Mouse (Mus musculus) kidney, embryonic 15.5 days (tissue): ENCODE results near the gene Dhrs3. TPM values are rescaled to one million over a fixed set of nuclear protein-coding genes. Genes with fewer than 3 reads are reported as not detected.

Source experiments
- ATAC-seq: fragments of 200-750 bp; cut with Nextera tagmentation; replicated peaks from 2 replicates; pipeline ENCODE4 v1.8.0; 2017; ENCODE audit warnings: moderate TSS enrichment; ENCODE audit not compliant: low FRiP score
- H3K27ac ChIP-seq: fragments of 300-500 bp; sonication (generic); 2 replicates; pipeline ENCODE4 v1.5.1; 2015; ENCODE audit warnings: mild to moderate bottlenecking, inconsistent platforms
- H3K27me3 ChIP-seq: fragments of 300-500 bp; sonication (generic); 2 replicates; pipeline ENCODE4 v1.6.1; 2015; ENCODE audit warnings: inconsistent platforms
- H3K36me3 ChIP-seq: fragments of 300-500 bp; sonication (generic); 2 replicates; pipeline ENCODE4 v1.6.1; 2015; ENCODE audit warnings: inconsistent platforms
- H3K4me1 ChIP-seq: fragments of 300-500 bp; sonication (generic); 2 replicates; pipeline ENCODE4 v1.6.1; 2015; ENCODE audit warnings: inconsistent platforms
- H3K4me2 ChIP-seq: fragments of 300-500 bp; sonication (generic); 2 replicates; pipeline ENCODE4 v1.6.1; 2015; ENCODE audit warnings: moderate library complexity, mild to moderate bottlenecking, inconsistent platforms
- H3K4me3 ChIP-seq: fragments of 300-500 bp; sonication (generic); replicated peaks from 2 replicates; pipeline ENCODE4 v1.5.1; 2015; ENCODE audit warnings: mild to moderate bottlenecking, inconsistent platforms
- H3K9ac ChIP-seq: fragments of 300-500 bp; sonication (generic); 2 replicates; pipeline ENCODE4 v1.6.1; 2015; ENCODE audit warnings: mild to moderate bottlenecking, inconsistent platforms
- H3K9me3 ChIP-seq: fragments of 300-500 bp; sonication (generic); replicated peaks from 2 replicates; pipeline ENCODE4 v1.6.1; 2016; ENCODE audit warnings: inconsistent platforms
- WGBS: fragments of 180-500 bp; shearing (Covaris S2); methylation state at CpG from one replicate; pipeline ENCODE4 v1.1.7; 2015; ENCODE audit warnings: mixed read lengths; 5-methylcytosine and 5-hydroxymethylcytosine counted together
- polyA plus RNA-seq: library from polyadenylated mRNA; unstranded; fragments of >200 nt; fragmentation: Nextera tagmentation; extraction: Ambion mirVana; gene quantifications from 2 replicates; pipeline ENCODE4 v1.2.1, GENCODE M21; 2015

The Dhrs3 gene
- polyA plus RNA-seq, 1 experiment from 2014 or later: 207 TPM

GRCm38 (mm10) chr4:144947738-144948390 lies 55.2 kb downstream of the Dhrs3 start:
- H3K4me3 ChIP-seq: no peak overlapping the region
- H3K4me1 ChIP-seq: peaks cover 33% of the 10 kb centered on the region
- no peak overlapping the region for H3K9ac ChIP-seq
- no peaks in the 10 kb centered on the region for H3K9me3 ChIP-seq
- 31% methylated on average over 6 of the region's 6 CpGs for WGBS
- H3K4me2 ChIP-seq: no peak overlapping the region
- ATAC-seq: 0 out of 2 replicates have a peak, but pooled peaks have one; percentile 13
- H3K36me3 ChIP-seq: no peaks in the 10 kb centered on the region
- no peaks in the 10 kb centered on the region for H3K27me3 ChIP-seq
- H3K27ac ChIP-seq: peak overlapping the region; percentile 91

DNA sequence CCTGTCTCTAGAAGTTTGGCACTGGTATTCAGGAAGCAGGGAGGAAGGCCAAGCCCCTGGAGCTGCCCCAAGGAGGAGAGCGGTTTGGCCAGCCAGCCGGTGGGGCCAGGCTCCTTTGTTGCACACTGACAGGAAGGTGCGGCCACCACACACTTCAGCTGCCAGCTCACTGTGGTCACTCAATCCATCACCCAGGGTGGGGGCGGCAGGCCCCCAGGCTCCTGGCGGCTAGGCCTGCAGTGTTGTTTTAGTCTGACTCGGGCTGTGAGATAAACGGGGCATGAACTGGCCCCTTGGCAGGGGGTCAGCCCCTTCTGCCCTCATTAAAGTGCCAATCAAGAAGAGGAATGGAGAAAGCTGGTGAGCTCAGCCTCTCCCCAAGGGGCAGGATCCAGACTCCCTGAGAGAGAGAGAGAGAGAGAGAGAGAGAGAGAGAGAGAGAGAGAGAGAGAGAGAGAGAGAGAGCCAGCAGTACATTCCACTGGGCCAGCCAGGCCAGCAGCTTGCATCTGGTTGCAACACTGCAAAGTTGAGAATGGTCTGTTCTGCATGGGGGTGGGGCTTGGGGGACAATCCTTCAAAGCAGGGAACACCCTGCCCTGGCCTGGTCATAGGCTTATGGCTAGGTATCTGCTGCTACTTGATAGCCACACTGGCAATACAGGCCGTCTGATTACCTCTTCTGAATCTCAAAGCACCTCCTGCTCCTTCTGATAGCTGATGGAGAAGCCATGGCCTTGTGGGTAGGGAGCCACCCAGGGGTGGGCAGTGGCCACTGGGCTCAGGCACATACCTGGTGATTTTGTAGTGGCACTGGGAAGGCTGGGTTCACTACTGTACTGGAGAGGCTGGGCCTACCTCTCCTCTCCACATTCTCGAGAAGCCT lies 57.1 kb downstream of the Dhrs3 start:
- Histone ChIP-seq H3K4me1 (peaks cover 33% of the 10 kb centered on the region), H3K4me3 (no peak overlapping the region), H3K27me3 (no peaks in the 10 kb centered on the region), H3K36me3 (no peaks in the 10 kb centered on the region), H3K9me3 (no peaks in the 10 kb centered on the region), H3K9ac (no peak overlapping the region), H3K27ac (peak overlapping the region; percentile 91), H3K4me2 (no peak overlapping the region)
- 6% methylated on average over 9 of the region's 9 CpGs for whole genome bisulfite sequencing
- ATAC-seq: peak; percentile 94

DNA sequence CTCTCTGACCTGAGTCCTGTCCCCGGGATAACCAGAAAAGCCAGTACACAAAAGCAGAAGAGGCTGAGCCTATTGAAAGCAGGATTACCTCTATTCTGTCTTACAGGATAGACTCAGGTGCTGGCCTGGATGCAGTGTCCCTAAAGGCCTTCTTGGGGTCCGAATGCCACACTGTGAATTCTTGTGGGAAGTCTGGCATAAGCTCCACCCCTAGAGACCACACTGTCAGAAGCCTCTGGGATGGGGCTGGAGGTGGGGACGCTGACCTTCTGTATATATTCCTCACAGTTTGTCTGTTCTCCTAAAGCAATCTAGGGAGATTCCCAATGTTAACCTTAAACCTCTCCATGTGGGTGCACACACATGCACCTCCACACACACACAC lies 57.7 kb downstream of the Dhrs3 start:
- WGBS: 50% methylated on average over 3 of the region's 3 CpGs
- Histone ChIP-seq H3K9ac (no peak overlapping the region), H3K36me3 (no peaks in the 10 kb centered on the region), H3K27ac (peak overlapping the region; percentile 91), H3K4me1 (peaks cover 33% of the 10 kb centered on the region), H3K27me3 (no peaks in the 10 kb centered on the region), H3K4me2 (no peak overlapping the region), H3K9me3 (no peaks in the 10 kb centered on the region), H3K4me3 (no peak overlapping the region)
- ATAC-seq: no peak; the same call in 1 of the 2 replicates

DNA sequence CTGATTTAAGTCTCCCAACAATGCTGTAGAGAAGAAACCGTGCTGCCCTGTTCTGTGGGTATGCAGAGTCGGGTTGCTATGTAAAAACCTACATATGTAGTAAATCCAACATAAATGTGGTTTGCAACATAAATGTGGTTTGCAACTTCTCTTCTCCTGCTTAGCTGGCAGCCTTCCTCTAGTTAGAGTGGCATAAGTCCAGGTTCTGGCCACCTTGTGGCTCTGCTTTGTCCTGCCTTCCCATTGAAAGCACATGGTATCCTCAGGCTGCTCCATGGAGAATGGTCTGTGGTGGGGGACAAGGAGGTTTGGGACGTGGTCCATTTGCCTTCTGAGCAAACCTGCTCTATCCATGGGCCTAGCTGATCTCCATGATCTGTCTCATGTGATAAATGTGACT lies 58.3 kb downstream of the Dhrs3 start:
- no peak overlapping the region for H3K9ac ChIP-seq
- 95% methylated on average over 3 of the region's 3 CpGs for WGBS
- H3K4me2 ChIP-seq: no peak overlapping the region
- no peak overlapping the region for H3K27ac ChIP-seq
- peaks cover 33% of the 10 kb centered on the region for H3K4me1 ChIP-seq
- no peak for ATAC-seq
- no peak overlapping the region for H3K4me3 ChIP-seq
- no peaks in the 10 kb centered on the region for H3K9me3 ChIP-seq
- no peaks in the 10 kb centered on the region for H3K36me3 ChIP-seq
- no peaks in the 10 kb centered on the region for H3K27me3 ChIP-seq

GRCm38 (mm10) chr4:144951859-144952258 lies 59.2 kb downstream of the Dhrs3 start:
- Histone ChIP-seq H3K27ac (no peak overlapping the region), H3K9ac (no peak overlapping the region), H3K4me1 (peaks cover 33% of the 10 kb centered on the region), H3K9me3 (no peaks in the 10 kb centered on the region), H3K4me2 (no peak overlapping the region), H3K36me3 (no peaks in the 10 kb centered on the region), H3K27me3 (no peaks in the 10 kb centered on the region), H3K4me3 (no peak overlapping the region)
- WGBS: 77% methylated on average over 7 of the region's 7 CpGs
- ATAC-seq: no peak

DNA sequence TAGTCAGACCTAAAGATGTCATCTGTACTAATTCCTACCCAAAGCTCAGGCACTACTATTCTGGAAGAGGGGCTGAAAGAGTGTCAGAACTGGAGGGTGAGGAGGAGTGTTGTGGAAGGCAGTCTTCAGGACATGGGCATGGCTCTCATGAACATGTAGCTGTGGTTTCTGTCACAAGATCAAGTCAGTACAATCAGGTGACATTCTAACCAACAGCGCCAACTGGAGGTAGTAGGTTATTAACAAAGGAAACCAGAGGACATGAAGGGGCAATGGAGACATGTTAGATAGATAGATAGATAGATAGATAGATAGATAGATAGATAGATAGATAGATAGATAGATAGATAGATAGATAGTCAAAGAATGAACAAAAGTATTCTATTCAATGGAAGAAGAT lies 60.8 kb downstream of the Dhrs3 start:
- no peak for ATAC-seq
- Histone ChIP-seq H3K4me3 (no peak overlapping the region), H3K4me1 (peaks cover 21% of the 10 kb centered on the region), H3K27me3 (no peaks in the 10 kb centered on the region), H3K36me3 (no peaks in the 10 kb centered on the region), H3K9ac (no peak overlapping the region), H3K27ac (no peak overlapping the region), H3K9me3 (no peaks in the 10 kb centered on the region), H3K4me2 (no peak overlapping the region)
- WGBS: 96% methylated on average over 1 of the region's 1 CpGs

- H3K36me3 ChIP-seq: no peaks in the 10 kb centered on the region
These were observed 63.2 kb downstream of the Dhrs3 start for GRCm38 (mm10) chr4:144955863-144956262.

GRCm38 (mm10) chr4:144956293-144956692 lies 63.7 kb downstream of the Dhrs3 start:
- ATAC-seq: no peak
- no peak overlapping the region for H3K9ac ChIP-seq
- H3K27ac ChIP-seq: no peak overlapping the region
- H3K4me2 ChIP-seq: no peak overlapping the region
- H3K4me1 ChIP-seq: peaks cover 11% of the 10 kb centered on the region
- H3K4me3 ChIP-seq: no peak overlapping the region
- 54% methylated on average over 1 of the region's 1 CpGs for WGBS
- H3K9me3 ChIP-seq: no peaks in the 10 kb centered on the region
- H3K36me3 ChIP-seq: no peaks in the 10 kb centered on the region
- H3K27me3 ChIP-seq: 0 out of 2 replicates have a peak, but pooled peaks cover 2% of the 10 kb centered on the region

More at GRCm38 (mm10) chr4:144955863-144956262, 63.2 kb downstream of the Dhrs3 start:
- no peak overlapping the region for H3K4me2 ChIP-seq
- H3K27me3 ChIP-seq: 0 out of 2 replicates have a peak, but pooled peaks cover 2% of the 10 kb centered on the region
- 73% methylated on average over 1 of the region's 1 CpGs for WGBS
- peaks cover 7% of the 10 kb centered on the region for H3K4me1 ChIP-seq
- no peak overlapping the region for H3K9ac ChIP-seq
- no peak for ATAC-seq
- no peak overlapping the region for H3K4me3 ChIP-seq
- no peaks in the 10 kb centered on the region for H3K9me3 ChIP-seq
- no peak overlapping the region for H3K27ac ChIP-seq

DNA sequence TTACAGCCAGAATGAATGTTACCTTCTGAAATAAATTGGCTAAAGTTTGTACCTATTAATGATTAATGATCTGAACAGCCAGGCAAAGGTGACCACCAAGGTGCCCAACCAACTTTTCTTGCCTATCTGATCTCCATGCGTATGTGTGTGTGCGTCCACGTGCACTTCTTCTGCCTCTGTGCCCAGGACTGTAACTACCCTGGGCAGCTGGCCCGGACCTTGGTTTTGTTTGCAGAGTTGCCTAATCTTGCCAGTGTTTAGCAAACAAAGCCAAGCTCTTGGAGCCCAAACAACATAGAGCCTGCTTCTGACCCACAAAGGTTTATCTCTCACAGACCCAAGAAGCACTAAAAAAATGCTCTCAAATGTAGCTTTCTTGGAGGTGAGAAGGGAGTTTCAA lies 64.6 kb downstream of the Dhrs3 start:
- Histone ChIP-seq H3K9me3 (no peaks in the 10 kb centered on the region), H3K9ac (no peak overlapping the region), H3K4me3 (no peak overlapping the region), H3K27ac (peak overlapping the region; percentile 52), H3K36me3 (no peaks in the 10 kb centered on the region), H3K4me2 (no peak overlapping the region), H3K27me3 (0 out of 2 replicates have a peak, but pooled peaks cover 2% of the 10 kb centered on the region), H3K4me1 (peaks cover 11% of the 10 kb centered on the region)
- no peak for ATAC-seq
- WGBS: 81% methylated on average over 4 of the region's 4 CpGs

- 70% methylated on average over 2 of the region's 2 CpGs for WGBS
- H3K4me2 ChIP-seq: no peak overlapping the region
- H3K4me1 ChIP-seq: peaks cover 11% of the 10 kb centered on the region
- peak overlapping the region; percentile 52; the same call in 1 of the 2 replicates for H3K27ac ChIP-seq
- H3K9me3 ChIP-seq: no peaks in the 10 kb centered on the region
- H3K9ac ChIP-seq: no peak overlapping the region
- ATAC-seq: 0 out of 2 replicates have a peak, but pooled peaks have one; percentile 31
- H3K36me3 ChIP-seq: no peaks in the 10 kb centered on the region
- H3K4me3 ChIP-seq: no peak overlapping the region
- H3K27me3 ChIP-seq: 0 out of 2 replicates have a peak, but pooled peaks cover 2% of the 10 kb centered on the region
These were observed 65.1 kb downstream of the Dhrs3 start for GRCm38 (mm10) chr4:144957721-144958120.

GRCm38 (mm10) chr4:144960188-144960904 lies 67.7 kb downstream of the Dhrs3 start:
- whole genome bisulfite sequencing: 33% methylated on average over 8 of the region's 8 CpGs
- H3K4me3 ChIP-seq: no peak overlapping the region
- H3K4me2 ChIP-seq: no peak overlapping the region
- H3K36me3 ChIP-seq: no peaks in the 10 kb centered on the region
- H3K9ac ChIP-seq: no peak overlapping the region
- peak overlapping the region; percentile 83 for H3K27ac ChIP-seq
- H3K4me1 ChIP-seq: peaks cover 11% of the 10 kb centered on the region
- ATAC-seq: peak; percentile 81
- H3K27me3 ChIP-seq: 0 out of 2 replicates have a peak, but pooled peaks cover 2% of the 10 kb centered on the region
- H3K9me3 ChIP-seq: no peaks in the 10 kb centered on the region
